Mouse (Mus musculus): ENCODE measurements at regions not wholly inside any gene's neighbourhood (a gene's known extent, or its start where the extent isn't known, plus 50 kb on each side); places are given as distances from the start of the nearest gene placed in this dataset.

GRCm38 (mm10) chr16:74984207-74984606, 572.6 kb upstream of the Robo2 start:
- no peak for ATAC-seq (ENCODE audit: poor library complexity, severe bottlenecking)

GRCm38 (mm10) chr16:74966099-74966498, 554.5 kb upstream of the Robo2 start:
- ATAC-seq (ENCODE audit: poor library complexity, severe bottlenecking), result no peak

- ATAC-seq (ENCODE audit: poor library complexity, severe bottlenecking), result no peak
These were observed 518.1 kb upstream of the Robo2 start for GRCm38 (mm10) chr16:74929739-74930138.

GRCm38 (mm10) chr16:74900835-74901234, 489.2 kb upstream of the Robo2 start:
- no peak for ATAC-seq (ENCODE audit: poor library complexity, severe bottlenecking)

GRCm38 (mm10) chr16:74887724-74888123, 476.1 kb upstream of the Robo2 start:
- ATAC-seq (ENCODE audit: poor library complexity, severe bottlenecking), result no peak

GRCm38 (mm10) chr16:74878603-74879002, 467.0 kb upstream of the Robo2 start:
- ATAC-seq (ENCODE audit: poor library complexity, severe bottlenecking), result no peak

- ATAC-seq (ENCODE audit: poor library complexity, severe bottlenecking), result no peak
These were observed 462.1 kb upstream of the Robo2 start for GRCm38 (mm10) chr16:74873756-74874155.

GRCm38 (mm10) chr16:74857752-74858151, 446.1 kb upstream of the Robo2 start:
- ATAC-seq (ENCODE audit: poor library complexity, severe bottlenecking), result no peak

GRCm38 (mm10) chr16:74840006-74840405, 428.4 kb upstream of the Robo2 start:
- ATAC-seq (ENCODE audit: poor library complexity, severe bottlenecking), result no peak

- no peak for ATAC-seq (ENCODE audit: poor library complexity, severe bottlenecking)
These were observed 402.8 kb upstream of the Robo2 start for GRCm38 (mm10) chr16:74814386-74814785.

- no peak for ATAC-seq (ENCODE audit: poor library complexity, severe bottlenecking)
These were observed 397.7 kb upstream of the Robo2 start for GRCm38 (mm10) chr16:74809154-74809825.

GRCm38 (mm10) chr16:74806775-74807174, 395.1 kb upstream of the Robo2 start:
- no peak for ATAC-seq (ENCODE audit: poor library complexity, severe bottlenecking)

GRCm38 (mm10) chr16:74801296-74801695, 389.7 kb upstream of the Robo2 start:
- no peak for ATAC-seq (ENCODE audit: poor library complexity, severe bottlenecking)

GRCm38 (mm10) chr16:74796303-74796653, 384.7 kb upstream of the Robo2 start:
- ATAC-seq (ENCODE audit: poor library complexity, severe bottlenecking), result no peak

- no peak for ATAC-seq (ENCODE audit: poor library complexity, severe bottlenecking)
These were observed 384.0 kb upstream of the Robo2 start for GRCm38 (mm10) chr16:74795360-74796302.

GRCm38 (mm10) chr16:74785365-74786119, 373.9 kb upstream of the Robo2 start:
- ATAC-seq (ENCODE audit: poor library complexity, severe bottlenecking), result no peak

- ATAC-seq (ENCODE audit: poor library complexity, severe bottlenecking), result peak; percentile 57
These were observed 368.8 kb upstream of the Robo2 start for GRCm38 (mm10) chr16:74780388-74780787.

- ATAC-seq (ENCODE audit: poor library complexity, severe bottlenecking), result no peak
These were observed 356.6 kb upstream of the Robo2 start for GRCm38 (mm10) chr16:74768264-74768663.

- no peak for ATAC-seq (ENCODE audit: poor library complexity, severe bottlenecking)
These were observed 345.2 kb upstream of the Robo2 start for GRCm38 (mm10) chr16:74756720-74757345.

- no peak for ATAC-seq (ENCODE audit: poor library complexity, severe bottlenecking)
These were observed 339.3 kb upstream of the Robo2 start for GRCm38 (mm10) chr16:74750900-74751299.

GRCm38 (mm10) chr16:74749006-74749405, 337.4 kb upstream of the Robo2 start:
- ATAC-seq (ENCODE audit: poor library complexity, severe bottlenecking), result no peak
